Mouse (Mus musculus) neural tube, embryonic 11.5 days (tissue): ENCODE results near the gene Rab2b. TPM values are rescaled to one million over a fixed set of nuclear protein-coding genes. Genes with fewer than 3 reads are reported as not detected.
A peak's percentile ranks its signal among the peaks of the same experiment; 100 is the strongest.

Source experiments
- ATAC-seq: fragments of 200-750 bp; cut with Nextera tagmentation; 2 replicates; pipeline ENCODE4 v1.8.0; 2017; ENCODE audit warnings: moderate number of reproducible peaks, mild to moderate bottlenecking, moderate TSS enrichment, moderate library complexity; ENCODE audit not compliant: insufficient read depth, low FRiP score, low TSS enrichment
- DNase-seq: peaks from one replicate; pipeline ENCODE4 v3.0.0-alpha.2; 2015; ENCODE audit warnings: low spot score
- H3K27ac ChIP-seq: fragments of 300-500 bp; sonication (generic); 2 replicates; pipeline ENCODE4 v1.5.1; 2014; ENCODE audit warnings: low read depth, mild to moderate bottlenecking, low read length
- H3K27me3 ChIP-seq: fragments of 300-500 bp; sonication (generic); 2 replicates; pipeline ENCODE4 v1.6.1; 2014; ENCODE audit warnings: mild to moderate bottlenecking, low read length, mixed read lengths; ENCODE audit not compliant: control insufficient read depth, insufficient read depth
- H3K36me3 ChIP-seq: fragments of 300-500 bp; sonication (generic); 2 replicates; pipeline ENCODE4 v1.6.1; 2014; ENCODE audit warnings: mild to moderate bottlenecking, low read length, moderate library complexity, mixed read lengths; ENCODE audit not compliant: control insufficient read depth, insufficient read depth
- H3K4me1 ChIP-seq: fragments of 300-500 bp; sonication (generic); 2 replicates; pipeline ENCODE4 v1.6.1; 2014; ENCODE audit warnings: low read length, mixed read lengths; ENCODE audit not compliant: control insufficient read depth, insufficient read depth
- H3K4me2 ChIP-seq: fragments of 300-500 bp; sonication (generic); 2 replicates; pipeline ENCODE4 v1.6.1; 2014; ENCODE audit warnings: low read depth, mild to moderate bottlenecking, moderate library complexity
- H3K4me3 ChIP-seq: fragments of 300-500 bp; sonication (generic); 2 replicates; pipeline ENCODE4 v1.5.1; 2014; ENCODE audit warnings: low read depth, low read length
- H3K9ac ChIP-seq: fragments of 300-500 bp; sonication (generic); 2 replicates; pipeline ENCODE4 v1.6.1; 2014; ENCODE audit warnings: mild to moderate bottlenecking, low read length
- H3K9me3 ChIP-seq: fragments of 300-500 bp; sonication (generic); 2 replicates; pipeline ENCODE4 v1.6.1; 2016; ENCODE audit warnings: low read length; ENCODE audit not compliant: control insufficient read depth
- WGBS: fragments of 180-500 bp; shearing (Covaris S2); extraction: QIAGEN DNeasy Blood & Tissue Kit; methylation state at CpG from one replicate; pipeline ENCODE4 v1.1.7; 2014; 5-methylcytosine and 5-hydroxymethylcytosine counted together
- polyA plus RNA-seq: library from polyadenylated mRNA; unstranded; fragments of >200 nt; fragmentation: Nextera tagmentation; extraction: Ambion mirVana; gene quantifications from 2 replicates; pipeline ENCODE4 v1.2.1, GENCODE M21; 2014

Rab2b gene
- polyA plus RNA-seq, 1 experiment from 2014 or later, result 38.2 TPM

- 86% methylated on average over 4 of the region's 4 CpGs for WGBS
- no peak overlapping the region for H3K27ac ChIP-seq
- no peak for ATAC-seq
These were observed 33.2 kb downstream of the Rab2b start for GRCm38 (mm10) chr14:52246129-52246528.

GRCm38 (mm10) chr14:52244690-52245042 is 34.7 kb downstream of the Rab2b start:
- H3K36me3 ChIP-seq, result no peaks in the 10 kb centered on the region
- 10% methylated on average over 7 of the region's 7 CpGs for WGBS
- peak overlapping the region; percentile 79 for H3K4me3 ChIP-seq
- peak overlapping the region; percentile 24 for H3K9ac ChIP-seq
- peaks cover 8% of the 10 kb centered on the region for H3K4me1 ChIP-seq
- H3K27me3 ChIP-seq, result no peaks in the 10 kb centered on the region
- peak overlapping the region; percentile 82 for H3K4me2 ChIP-seq
- no peaks in the 10 kb centered on the region for H3K9me3 ChIP-seq
- no peak overlapping the region for H3K27ac ChIP-seq
- DNase-seq (no peak), ATAC-seq (peak; percentile 73; the same call in 1 of the 2 replicates)

More at GRCm38 (mm10) chr14:52246129-52246528, 33.2 kb downstream of the Rab2b start:
- Histone ChIP-seq H3K27me3 (no peaks in the 10 kb centered on the region), H3K4me2 (no peak overlapping the region), H3K9ac (no peak overlapping the region), H3K9me3 (no peaks in the 10 kb centered on the region), H3K4me3 (no peak overlapping the region), H3K4me1 (peaks cover 8% of the 10 kb centered on the region), H3K36me3 (no peaks in the 10 kb centered on the region)
- no peak for DNase-seq

- no peaks in the 10 kb centered on the region for H3K36me3 ChIP-seq
- WGBS, result under 1% methylated on average over 32 of the region's 32 CpGs
- H3K27ac ChIP-seq, result no peak overlapping the region
- DNase-seq (peak; percentile 98), ATAC-seq (peak; percentile 99)
- H3K9me3 ChIP-seq, result no peaks in the 10 kb centered on the region
- peak overlapping the region; percentile 82 for H3K4me2 ChIP-seq
- H3K4me1 ChIP-seq, result peaks cover 8% of the 10 kb centered on the region
- H3K9ac ChIP-seq, result peak overlapping the region; percentile 72
- no peaks in the 10 kb centered on the region for H3K27me3 ChIP-seq
- H3K4me3 ChIP-seq, result peak overlapping the region; percentile 79
These were observed 35.2 kb downstream of the Rab2b start for GRCm38 (mm10) chr14:52244041-52244689.

- H3K36me3 ChIP-seq, result peaks cover 16% of the 10 kb centered on the region
These were observed 43.1 kb downstream of the Rab2b start for GRCm38 (mm10) chr14:52236216-52236615.

GRCm38 (mm10) chr14:52235165-52235564 is 44.2 kb downstream of the Rab2b start:
- no peak overlapping the region for H3K9ac ChIP-seq
- no peaks in the 10 kb centered on the region for H3K9me3 ChIP-seq
- whole genome bisulfite sequencing, result 94% methylated on average over 7 of the region's 7 CpGs
- H3K4me2 ChIP-seq, result no peak overlapping the region
- DNase-seq, result no peak
- no peaks in the 10 kb centered on the region for H3K4me1 ChIP-seq
- H3K36me3 ChIP-seq, result peaks cover 18% of the 10 kb centered on the region
- H3K27me3 ChIP-seq, result no peaks in the 10 kb centered on the region
- no peak overlapping the region for H3K4me3 ChIP-seq
- no peak for ATAC-seq
- no peak overlapping the region for H3K27ac ChIP-seq

More at GRCm38 (mm10) chr14:52236216-52236615, 43.1 kb downstream of the Rab2b start:
- no peak overlapping the region for H3K4me3 ChIP-seq
- H3K4me2 ChIP-seq, result no peak overlapping the region
- no peaks in the 10 kb centered on the region for H3K27me3 ChIP-seq
- ATAC-seq, result no peak
- H3K27ac ChIP-seq, result no peak overlapping the region
- no peak overlapping the region for H3K9ac ChIP-seq
- no peak for DNase-seq
- H3K9me3 ChIP-seq, result no peaks in the 10 kb centered on the region
- 94% methylated on average over 1 of the region's 1 CpGs for WGBS
- no peaks in the 10 kb centered on the region for H3K4me1 ChIP-seq

- Histone ChIP-seq H3K4me2 (no peak overlapping the region), H3K9me3 (no peaks in the 10 kb centered on the region), H3K9ac (no peak overlapping the region), H3K27ac (no peak overlapping the region), H3K27me3 (no peaks in the 10 kb centered on the region), H3K4me1 (no peaks in the 10 kb centered on the region), H3K4me3 (no peak overlapping the region), H3K36me3 (peaks cover 21% of the 10 kb centered on the region)
- ATAC-seq, result no peak
- WGBS, result 84% methylated on average over 6 of the region's 6 CpGs
- DNase-seq, result no peak
These were observed 47.1 kb downstream of the Rab2b start for GRCm38 (mm10) chr14:52232249-52232648.

- Histone ChIP-seq H3K4me1 (no peaks in the 10 kb centered on the region), H3K36me3 (peaks cover 14% of the 10 kb centered on the region)
- ATAC-seq, result no peak
These were observed 53.4 kb downstream of the Rab2b start for GRCm38 (mm10) chr14:52225972-52226371.

GRCm38 (mm10) chr14:52217261-52217660 is 62.1 kb downstream of the Rab2b start:
- peaks cover 35% of the 10 kb centered on the region for H3K36me3 ChIP-seq
- no peaks in the 10 kb centered on the region for H3K27me3 ChIP-seq
- no peak overlapping the region for H3K4me3 ChIP-seq
- no peaks in the 10 kb centered on the region for H3K4me1 ChIP-seq
- 94% methylated on average over 5 of the region's 5 CpGs for WGBS
- no peak overlapping the region for H3K4me2 ChIP-seq
- no peak overlapping the region for H3K9ac ChIP-seq
- ATAC-seq, result no peak
- no peak for DNase-seq
- H3K27ac ChIP-seq, result no peak overlapping the region
- H3K9me3 ChIP-seq, result no peaks in the 10 kb centered on the region

More at GRCm38 (mm10) chr14:52225972-52226371, 53.4 kb downstream of the Rab2b start:
- Histone ChIP-seq H3K27me3 (no peaks in the 10 kb centered on the region), H3K9ac (no peak overlapping the region), H3K27ac (no peak overlapping the region), H3K4me2 (no peak overlapping the region), H3K9me3 (no peaks in the 10 kb centered on the region), H3K4me3 (no peak overlapping the region)
- DNase-seq, result no peak
- WGBS, result 96% methylated on average over 2 of the region's 2 CpGs
